Mouse (Mus musculus) heart, embryonic 11.5 days (tissue): ENCODE measurements at regions not wholly inside any gene's neighbourhood (a gene's known extent, or its start where the extent isn't known, plus 50 kb on each side); places are given as distances from the start of the nearest gene placed in this dataset.

Source experiments
- ATAC-seq: fragments of 200-750 bp; cut with Nextera tagmentation; replicated peaks from 2 replicates; pipeline ENCODE4 v1.8.0; 2017; ENCODE audit warnings: moderate library complexity; ENCODE audit not compliant: insufficient number of reproducible peaks, low FRiP score, low TSS enrichment
- H3K27ac ChIP-seq: fragments of 300-500 bp; sonication (generic); 2 replicates; pipeline ENCODE4 v1.5.1; 2014; ENCODE audit warnings: mild to moderate bottlenecking, low read depth, low read length
- H3K27me3 ChIP-seq: fragments of 300-500 bp; sonication (generic); 2 replicates; pipeline ENCODE4 v1.6.1; 2014; ENCODE audit warnings: mild to moderate bottlenecking, low read length, mixed read lengths; ENCODE audit not compliant: control insufficient read depth, insufficient read depth
- H3K36me3 ChIP-seq: fragments of 300-500 bp; sonication (generic); 2 replicates; pipeline ENCODE4 v1.6.1; 2014; ENCODE audit warnings: mild to moderate bottlenecking, low read length, moderate library complexity, mixed read lengths; ENCODE audit not compliant: control insufficient read depth, insufficient read depth
- H3K4me1 ChIP-seq: fragments of 300-500 bp; sonication (generic); 2 replicates; pipeline ENCODE4 v1.6.1; 2014; ENCODE audit warnings: low read length; ENCODE audit not compliant: control insufficient read depth, insufficient read depth
- H3K4me2 ChIP-seq: fragments of 300-500 bp; sonication (generic); 2 replicates; pipeline ENCODE4 v1.6.1; 2014; ENCODE audit warnings: mild to moderate bottlenecking, moderate library complexity
- H3K4me3 ChIP-seq: fragments of 300-500 bp; sonication (generic); 2 replicates; pipeline ENCODE4 v1.5.1; 2014; ENCODE audit warnings: low read depth, low read length
- H3K9ac ChIP-seq: fragments of 300-500 bp; sonication (generic); 2 replicates; pipeline ENCODE4 v1.6.1; 2014; ENCODE audit warnings: mild to moderate bottlenecking, low read depth, low read length, moderate library complexity
- H3K9me3 ChIP-seq: fragments of 300-500 bp; sonication (generic); replicated peaks from 2 replicates; pipeline ENCODE4 v1.6.1; 2016; ENCODE audit warnings: low read length; ENCODE audit not compliant: control insufficient read depth
- WGBS: fragments of 180-500 bp; shearing (Covaris S2); extraction: QIAGEN DNeasy Blood & Tissue Kit; methylation state at CpG from one replicate; pipeline ENCODE4 v1.1.7; 2014; ENCODE audit not compliant: insufficient replicate concordance; 5-methylcytosine and 5-hydroxymethylcytosine counted together

DNA sequence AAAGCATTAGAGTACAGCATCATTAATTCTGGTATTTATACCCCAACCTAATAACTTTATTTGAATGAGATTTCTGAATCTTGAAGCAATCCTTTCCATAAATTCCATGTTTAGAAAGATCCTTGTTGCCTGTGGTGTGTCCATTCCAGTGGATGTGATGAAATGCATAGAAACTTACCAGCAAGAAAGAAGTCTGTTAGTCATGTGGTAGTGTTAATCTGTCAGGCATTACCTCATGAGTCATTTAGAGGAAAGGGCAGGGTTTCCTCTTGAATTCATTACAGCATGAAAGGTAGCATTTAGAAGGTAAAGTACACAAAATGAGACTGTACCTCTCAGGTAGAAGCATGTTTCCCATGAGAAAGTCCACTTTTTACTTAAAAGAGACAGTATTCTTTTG, 310.3 kb upstream of the N6amt1 start:
- H3K27me3 ChIP-seq, result no peaks in the 10 kb centered on the region
- no peak overlapping the region for H3K4me3 ChIP-seq
- no peak overlapping the region for H3K4me2 ChIP-seq
- no peak overlapping the region for H3K27ac ChIP-seq
- no peaks in the 10 kb centered on the region for H3K36me3 ChIP-seq
- H3K9me3 ChIP-seq, result no peaks in the 10 kb centered on the region
- H3K4me1 ChIP-seq, result no peaks in the 10 kb centered on the region
- H3K9ac ChIP-seq, result no peak overlapping the region
- no peak for ATAC-seq

GRCm38 (mm10) chr16:87040366-87040765, 313.6 kb upstream of the N6amt1 start:
- no peaks in the 10 kb centered on the region for H3K4me1 ChIP-seq
- WGBS, result 66% methylated on average over 4 of the region's 4 CpGs
- H3K36me3 ChIP-seq, result no peaks in the 10 kb centered on the region
- no peaks in the 10 kb centered on the region for H3K9me3 ChIP-seq
- H3K27me3 ChIP-seq, result no peaks in the 10 kb centered on the region
- no peak for ATAC-seq
- H3K9ac ChIP-seq, result no peak overlapping the region
- no peak overlapping the region for H3K27ac ChIP-seq
- H3K4me3 ChIP-seq, result no peak overlapping the region
- no peak overlapping the region for H3K4me2 ChIP-seq

DNA sequence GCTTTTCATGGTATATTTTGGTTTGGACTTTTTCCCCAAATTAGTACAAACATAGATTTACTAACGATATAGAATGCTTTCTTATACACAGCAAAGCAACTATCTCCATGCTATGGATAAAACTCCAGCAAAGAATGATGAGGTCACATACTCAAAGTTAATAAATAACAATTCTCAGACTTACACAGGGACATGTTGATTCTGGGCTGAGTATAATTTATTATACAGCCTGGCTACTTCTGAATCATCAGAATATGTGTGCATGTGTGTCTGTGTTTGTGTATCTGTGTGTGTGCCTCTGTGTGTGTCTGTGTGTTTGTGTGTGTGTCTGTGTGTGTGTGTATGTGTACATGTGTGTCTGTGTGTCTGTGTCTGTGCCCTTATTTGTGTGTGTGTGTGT, 314.1 kb upstream of the N6amt1 start:
- WGBS, result 68% methylated on average over 1 of the region's 1 CpGs
- no peak overlapping the region for H3K27ac ChIP-seq
- H3K36me3 ChIP-seq, result no peaks in the 10 kb centered on the region
- H3K4me2 ChIP-seq, result no peak overlapping the region
- no peaks in the 10 kb centered on the region for H3K27me3 ChIP-seq
- no peaks in the 10 kb centered on the region for H3K4me1 ChIP-seq
- no peak overlapping the region for H3K9ac ChIP-seq
- ATAC-seq, result no peak
- H3K4me3 ChIP-seq, result no peak overlapping the region
- no peaks in the 10 kb centered on the region for H3K9me3 ChIP-seq

- Histone ChIP-seq H3K4me1 (no peaks in the 10 kb centered on the region), H3K36me3 (no peaks in the 10 kb centered on the region), H3K9me3 (no peaks in the 10 kb centered on the region), H3K27me3 (no peaks in the 10 kb centered on the region), H3K9ac (no peak overlapping the region), H3K27ac (no peak overlapping the region), H3K4me3 (no peak overlapping the region), H3K4me2 (no peak overlapping the region)
- no peak for ATAC-seq
- 69% methylated on average over 6 of the region's 6 CpGs for WGBS
Observed at GRCm38 (mm10) chr16:87037061-87037460, 316.9 kb upstream of the N6amt1 start.

DNA sequence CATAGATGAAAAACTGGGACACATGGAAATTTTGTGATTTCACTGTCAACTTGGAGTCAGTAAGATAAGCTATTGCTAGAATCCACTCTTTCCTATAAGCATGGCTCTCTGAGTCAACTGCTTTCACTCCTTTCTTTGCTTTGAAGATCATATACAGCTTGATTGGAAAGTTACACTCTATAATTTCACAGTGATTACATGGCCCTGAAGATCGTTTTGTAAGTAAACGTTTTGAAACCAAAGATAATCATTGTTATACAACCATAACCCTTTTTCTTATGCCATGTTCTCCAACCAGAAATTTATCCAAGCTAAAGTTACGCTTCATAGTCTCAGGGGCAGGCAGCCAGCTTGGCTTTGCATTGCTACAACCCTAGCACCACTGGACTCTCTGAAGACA, 322.1 kb upstream of the N6amt1 start:
- no peaks in the 10 kb centered on the region for H3K36me3 ChIP-seq
- no peaks in the 10 kb centered on the region for H3K27me3 ChIP-seq
- no peak overlapping the region for H3K4me2 ChIP-seq
- no peak overlapping the region for H3K27ac ChIP-seq
- H3K4me3 ChIP-seq, result no peak overlapping the region
- H3K9ac ChIP-seq, result no peak overlapping the region
- 61% methylated on average over 3 of the region's 3 CpGs for WGBS
- no peaks in the 10 kb centered on the region for H3K4me1 ChIP-seq
- H3K9me3 ChIP-seq, result no peaks in the 10 kb centered on the region
- ATAC-seq, result no peak

- no peak for ATAC-seq
- Histone ChIP-seq H3K4me2 (no peak overlapping the region), H3K27me3 (no peaks in the 10 kb centered on the region), H3K27ac (no peak overlapping the region), H3K9me3 (no peaks in the 10 kb centered on the region), H3K4me1 (no peaks in the 10 kb centered on the region), H3K9ac (no peak overlapping the region), H3K4me3 (no peak overlapping the region), H3K36me3 (no peaks in the 10 kb centered on the region)
- 76% methylated on average over 5 of the region's 5 CpGs for WGBS
Observed at GRCm38 (mm10) chr16:87028516-87029145, 325.4 kb upstream of the N6amt1 start.

DNA sequence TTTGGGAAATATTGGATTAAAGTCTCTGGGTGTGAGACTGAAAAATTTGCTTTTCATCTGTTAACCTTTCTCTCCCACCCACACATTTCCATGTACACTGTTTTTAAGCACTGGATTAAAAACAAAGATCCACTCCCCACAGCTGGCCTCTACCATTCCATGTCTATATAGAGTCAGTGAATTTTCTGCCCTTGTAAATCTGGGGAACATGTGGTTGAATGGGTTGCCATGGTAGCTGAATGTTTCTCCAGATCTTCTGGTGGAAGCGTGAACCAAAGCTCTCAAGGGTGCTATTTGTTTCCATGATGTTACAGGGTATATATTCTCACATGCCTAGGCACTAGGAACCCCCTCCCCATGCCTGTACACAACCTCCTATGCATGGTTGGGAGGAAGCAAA, 326.4 kb upstream of the N6amt1 start:
- Histone ChIP-seq H3K4me2 (no peak overlapping the region), H3K9me3 (no peaks in the 10 kb centered on the region), H3K27ac (no peak overlapping the region), H3K27me3 (no peaks in the 10 kb centered on the region), H3K4me3 (no peak overlapping the region), H3K4me1 (no peaks in the 10 kb centered on the region), H3K36me3 (no peaks in the 10 kb centered on the region), H3K9ac (no peak overlapping the region)
- ATAC-seq, result no peak
- WGBS, result 69% methylated on average over 1 of the region's 1 CpGs

GRCm38 (mm10) chr16:87022041-87022440, 331.9 kb upstream of the N6amt1 start:
- WGBS, result 87% methylated on average over 4 of the region's 4 CpGs
- Histone ChIP-seq H3K4me1 (no peaks in the 10 kb centered on the region), H3K27ac (no peak overlapping the region), H3K9ac (no peak overlapping the region), H3K4me2 (no peak overlapping the region), H3K9me3 (no peaks in the 10 kb centered on the region), H3K36me3 (no peaks in the 10 kb centered on the region), H3K4me3 (no peak overlapping the region), H3K27me3 (no peaks in the 10 kb centered on the region)
- ATAC-seq, result no peak

- ATAC-seq, result no peak
- Histone ChIP-seq H3K27me3 (no peaks in the 10 kb centered on the region), H3K4me1 (no peaks in the 10 kb centered on the region), H3K27ac (no peak overlapping the region), H3K9me3 (no peaks in the 10 kb centered on the region), H3K4me2 (no peak overlapping the region), H3K9ac (no peak overlapping the region), H3K4me3 (no peak overlapping the region), H3K36me3 (no peaks in the 10 kb centered on the region)
- 80% methylated on average over 7 of the region's 7 CpGs for WGBS
Observed at GRCm38 (mm10) chr16:87017107-87017670, 336.8 kb upstream of the N6amt1 start.
